In the genomic region with DNA sequence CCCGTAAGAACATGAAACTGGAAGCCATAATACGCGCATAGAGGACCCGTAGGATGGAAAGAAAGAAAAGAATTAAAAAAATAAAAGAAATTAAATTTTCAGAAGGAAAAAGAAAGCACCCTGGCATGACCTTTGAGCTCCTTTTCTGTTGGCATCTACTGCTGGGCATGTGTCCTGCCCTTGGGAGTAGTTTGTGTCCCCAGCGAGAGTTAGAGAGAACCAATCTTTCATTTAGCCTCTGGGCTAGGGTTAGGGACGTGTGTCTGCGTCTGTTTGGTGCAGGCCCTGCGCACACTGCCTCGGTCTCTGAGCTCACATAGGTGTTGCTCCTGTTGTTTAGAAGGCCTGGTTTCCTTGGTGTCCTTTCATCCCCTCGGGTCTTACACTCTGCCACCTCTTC, we compare ENCODE assay signal across 23 mouse cellular contexts.
"Had no signal": no experiment of that assay in that cellular context is flagged by ENCODE, and none has a peak within 500 bp of the region (broad histone marks: within the 10 kb centered on the region; RNA-seq: fewer than 3 reads in every experiment).

No protein-coding gene starts in this region.

- DNase-seq: kidney, adult 18-20 months; kidney, postnatal 25 days; layer of hippocampus, adult 9-11 months; liver, postnatal 0 days; lung, embryonic 14.5 days; right cerebral cortex, adult 18-20 months; right cerebral cortex, postnatal 14 days; right cerebral cortex, postnatal 4 days; thymus, adult 2 months; thymus, postnatal 25 days had no signal

- H3K9me3 ChIP-seq: limb, embryonic 12.5 days; limb, embryonic 15.5 days; midbrain, embryonic 13.5 days; neural tube, embryonic 12.5 days; neural tube, embryonic 15.5 days had no signal

- ATAC-seq: intestine, embryonic 16.5 days; liver, postnatal 0 days; lung, postnatal 0 days; midbrain, embryonic 13.5 days; midbrain, embryonic 16.5 days had no signal

- H3K4me3 ChIP-seq: layer of hippocampus, adult 2 months; limb, embryonic 12.5 days; limb, embryonic 15.5 days; midbrain, embryonic 13.5 days; neural tube, embryonic 12.5 days; neural tube, embryonic 15.5 days had no signal

- H3K9ac ChIP-seq: limb, embryonic 12.5 days; limb, embryonic 15.5 days; liver, embryonic 14.5 days; liver, postnatal 0 days; lung, embryonic 14.5 days; midbrain, embryonic 13.5 days; neural tube, embryonic 12.5 days; neural tube, embryonic 15.5 days had no signal

- H3K4me1 ChIP-seq: neural tube, embryonic 12.5 days had no signal

- H3K27me3 ChIP-seq: limb, embryonic 12.5 days; limb, embryonic 15.5 days; midbrain, embryonic 13.5 days; neural tube, embryonic 12.5 days; neural tube, embryonic 15.5 days had no signal

- H3K27ac ChIP-seq: layer of hippocampus, adult 2 months; limb, embryonic 12.5 days; limb, embryonic 15.5 days; liver, embryonic 14.5 days; macrophage; midbrain, embryonic 13.5 days; neural tube, embryonic 12.5 days; neural tube, embryonic 15.5 days; stomach, postnatal 0 days had no signal

- H3K4me2 ChIP-seq: limb, embryonic 12.5 days; limb, embryonic 15.5 days; liver, embryonic 11.5 days; lung, embryonic 14.5 days; midbrain, embryonic 13.5 days; neural tube, embryonic 12.5 days; neural tube, embryonic 15.5 days had no signal
